ENCODE assay signal across 16 mouse cellular contexts in genomic region chr15:67904646-67905045, GRCm38 (mm10).
"Had no signal": no experiment of that assay in that cellular context is flagged by ENCODE, and none has a peak within 500 bp of the region (broad histone marks: within the 10 kb centered on the region; RNA-seq: fewer than 3 reads in every experiment).

No protein-coding gene starts in this region.

- H3K36me3 ChIP-seq: lung, embryonic 15.5 days; midbrain, embryonic 13.5 days; midbrain, embryonic 15.5 days; neural tube, embryonic 12.5 days; stomach, embryonic 15.5 days had no signal

- H3K9ac ChIP-seq: lung, embryonic 15.5 days; midbrain, embryonic 13.5 days; midbrain, embryonic 15.5 days; neural tube, embryonic 12.5 days; stomach, embryonic 15.5 days had no signal

- DNase-seq: lung, adult 2 months; lung, postnatal 14 days; right cerebral cortex, postnatal 14 days; thymus, adult 2 months; thymus, postnatal 25 days; thymus, postnatal 4 days had no signal

- H3K4me1 ChIP-seq: megakaryocyte, embryonic 14.5 days; midbrain, embryonic 13.5 days; midbrain, embryonic 15.5 days; neural tube, embryonic 12.5 days; stomach, embryonic 15.5 days had no signal

- H3K27ac ChIP-seq: lung, embryonic 15.5 days; macrophage; midbrain, embryonic 13.5 days; midbrain, embryonic 15.5 days; neural tube, embryonic 12.5 days; stomach, embryonic 15.5 days; stomach, postnatal 0 days had no signal

- H3K4me2 ChIP-seq: lung, embryonic 15.5 days; midbrain, embryonic 11.5 days; midbrain, embryonic 13.5 days; midbrain, embryonic 15.5 days; neural tube, embryonic 12.5 days; stomach, embryonic 15.5 days had no signal

- H3K9me3 ChIP-seq: lung, embryonic 15.5 days; midbrain, embryonic 13.5 days; midbrain, embryonic 15.5 days; neural tube, embryonic 12.5 days; stomach, embryonic 15.5 days had no signal

- H3K27me3 ChIP-seq: lung, embryonic 15.5 days; megakaryocyte, embryonic 14.5 days; midbrain, embryonic 13.5 days; midbrain, embryonic 15.5 days; neural tube, embryonic 12.5 days; stomach, embryonic 15.5 days had no signal

- H3K4me3 ChIP-seq: lung, embryonic 15.5 days; megakaryocyte, embryonic 14.5 days; midbrain, embryonic 13.5 days; midbrain, embryonic 15.5 days; neural tube, embryonic 12.5 days; stomach, embryonic 15.5 days had no signal

- ATAC-seq: lung, postnatal 0 days; midbrain, embryonic 13.5 days; midbrain, embryonic 15.5 days had no signal
